Mouse (Mus musculus) brown adipose tissue, adult 24 weeks (tissue): Measurements from ENCODE around the gene Tmem51. TPM values are rescaled to one million over a fixed set of nuclear protein-coding genes. Genes with fewer than 3 reads are reported as not detected.

Experiments
- H3K27ac ChIP-seq: fragments of 200-500 bp; replicated peaks from 2 replicates; pipeline ENCODE4 v1.5.1; 2012; ENCODE audit warnings: low read depth, mild to moderate bottlenecking, low read length
- H3K4me1 ChIP-seq: fragments of 200-500 bp; 2 replicates; pipeline ENCODE4 v1.6.1; 2012; ENCODE audit warnings: low read length, mixed read lengths; ENCODE audit not compliant: control insufficient read depth, insufficient read depth, insufficient read length
- H3K4me3 ChIP-seq: fragments of 200-500 bp; 2 replicates; pipeline ENCODE4 v1.5.1; 2012; ENCODE audit warnings: low read depth, mild to moderate bottlenecking, low read length, moderate library complexity; ENCODE audit not compliant: insufficient read depth
- polyA plus RNA-seq: library from polyadenylated mRNA; stranded (reverse); fragments of >200 nt; gene quantifications from 2 replicates; pipeline ENCODE4 v1.2.4, GENCODE M21; 2012; ENCODE audit not compliant: missing spikeins, insufficient read depth, insufficient read length

Tmem51 gene
- polyA plus RNA-seq: 0.91 and 1.8 TPM in 2 replicates

DNA sequence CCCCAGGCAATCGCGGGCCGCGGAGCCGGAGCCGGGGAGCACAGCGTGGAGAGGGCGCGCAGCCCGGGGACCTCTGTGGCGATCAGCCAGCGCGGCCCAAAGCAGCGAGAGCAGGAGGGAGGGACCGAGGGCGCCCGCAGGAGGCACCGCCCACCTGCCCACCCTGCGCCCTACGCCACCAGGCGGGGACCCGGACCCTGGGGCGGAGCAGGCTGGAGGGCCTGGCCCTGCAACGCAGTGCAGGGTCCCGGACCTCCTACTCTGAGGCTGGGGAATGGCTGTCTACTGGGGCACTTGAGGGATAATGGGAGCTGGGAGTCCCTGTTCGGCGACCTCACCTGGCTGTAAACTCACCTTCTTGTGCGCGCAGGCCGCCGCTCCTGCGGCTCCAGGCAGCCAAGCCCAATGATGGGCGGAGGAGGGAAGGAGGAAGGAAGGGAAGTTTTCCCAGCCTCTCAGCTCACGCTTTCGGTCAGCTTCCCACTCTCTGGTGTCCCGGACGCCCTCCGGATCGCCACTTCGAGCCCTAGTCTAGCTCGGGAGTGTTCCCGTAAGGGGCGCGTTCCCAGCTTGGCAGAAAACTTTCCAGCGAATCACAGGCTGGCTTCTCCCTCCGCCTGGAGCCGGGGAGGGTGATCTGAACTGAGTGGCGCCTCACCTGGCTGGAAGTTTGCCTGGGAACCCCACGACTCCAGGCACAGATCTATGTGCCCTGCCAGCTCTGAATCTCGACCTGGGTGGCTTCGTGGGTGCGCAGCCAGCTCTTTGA, at the start of gene Tmem51:
Tmem51 (minus strand) TSS at position 174 of the 769 bp plus-strand sequence.
- 0 out of 2 replicates have a peak within 1 kb of the TSS, but pooled peaks have one; percentile 11 for H3K27ac ChIP-seq
- H3K4me1 ChIP-seq: peaks cover 4% of the 10 kb centered on the region; the same call in 1 of the 2 replicates

DNA sequence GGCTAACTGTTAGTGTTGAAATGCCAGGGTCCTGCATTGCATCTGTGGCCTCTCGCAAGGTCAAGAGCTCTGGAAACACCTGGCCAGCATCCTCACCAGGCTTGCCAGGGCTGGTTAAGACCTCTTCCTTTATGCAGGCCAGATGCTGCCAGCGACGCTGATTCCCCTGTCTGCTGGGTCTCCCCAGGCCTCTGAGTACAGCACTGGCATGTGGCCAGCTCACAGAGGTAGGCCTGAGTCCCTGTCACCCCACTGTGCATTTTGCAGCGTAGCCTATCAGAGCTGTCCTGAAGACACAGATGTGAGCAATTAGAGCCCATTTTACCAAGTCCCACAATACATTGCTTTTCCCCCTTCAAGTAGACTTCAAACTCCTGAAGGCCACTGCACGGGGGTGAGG, 46.1 kb upstream of the Tmem51 start:
- Histone ChIP-seq H3K4me3 (no peak overlapping the region), H3K27ac (no peak overlapping the region), H3K4me1 (no peaks in the 10 kb centered on the region)

More for the DNA sequence above, at the start of gene Tmem51:
- peak within 1 kb of the TSS; percentile 60 for H3K4me3 ChIP-seq

DNA sequence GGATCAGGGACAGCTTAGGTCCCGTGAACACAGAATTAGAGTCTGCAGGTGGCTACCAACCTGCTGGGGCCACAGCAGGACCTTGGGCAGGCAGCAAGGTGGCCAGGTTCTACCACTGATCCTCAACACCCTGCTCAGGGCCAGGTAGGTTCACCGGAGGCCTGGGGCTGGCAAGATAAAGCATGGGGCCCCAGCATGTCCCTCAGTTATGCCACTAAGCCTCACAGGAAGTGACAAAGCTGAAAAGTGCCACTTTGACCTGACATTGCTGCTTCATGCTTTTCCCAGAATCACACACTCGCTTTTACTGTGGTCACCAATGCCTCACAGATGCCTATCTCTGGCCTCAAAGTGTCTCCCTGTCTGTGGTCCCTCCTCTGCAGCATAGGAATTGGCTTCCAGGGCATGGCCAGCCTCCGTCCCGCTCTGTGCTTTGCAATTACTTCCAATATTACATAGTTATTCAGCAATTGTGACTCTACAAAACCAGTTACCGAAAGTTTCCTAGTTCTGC, 43.2 kb upstream of the Tmem51 start:
- Histone ChIP-seq H3K4me3 (no peak overlapping the region), H3K4me1 (no peaks in the 10 kb centered on the region), H3K27ac (no peak overlapping the region)

DNA sequence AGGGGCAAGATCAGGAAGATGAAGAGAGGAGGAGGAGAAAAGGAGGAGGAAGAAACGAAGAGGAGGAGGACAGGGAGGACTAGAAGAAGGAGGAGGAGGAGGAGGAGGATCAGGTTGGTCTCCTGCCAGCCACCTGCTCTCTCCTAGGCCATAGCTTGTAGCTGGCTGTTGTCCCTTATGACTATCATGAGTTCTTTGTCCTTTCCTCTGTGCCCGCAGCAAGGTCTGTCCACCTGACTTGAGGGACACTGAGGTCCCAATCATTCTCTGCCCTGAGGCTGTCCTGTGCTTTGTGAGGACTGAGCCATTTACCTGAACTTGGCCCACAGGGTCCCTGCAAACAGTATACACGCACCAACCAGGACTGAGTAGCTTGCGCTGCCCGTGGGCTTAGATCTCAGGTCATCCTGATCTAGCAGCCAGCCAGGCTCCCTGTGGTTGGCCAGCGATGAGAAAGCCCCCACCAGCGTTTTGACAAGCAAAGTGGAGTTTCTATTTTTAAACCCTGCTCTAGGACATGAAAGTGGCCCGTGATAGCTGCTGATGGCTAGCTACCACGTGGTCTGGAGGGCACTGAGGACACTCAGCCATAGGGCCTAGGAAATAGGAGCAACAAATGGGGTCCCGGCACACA, 42.7 kb upstream of the Tmem51 start:
- Histone ChIP-seq H3K4me1 (no peaks in the 10 kb centered on the region), H3K27ac (no peak overlapping the region)

DNA sequence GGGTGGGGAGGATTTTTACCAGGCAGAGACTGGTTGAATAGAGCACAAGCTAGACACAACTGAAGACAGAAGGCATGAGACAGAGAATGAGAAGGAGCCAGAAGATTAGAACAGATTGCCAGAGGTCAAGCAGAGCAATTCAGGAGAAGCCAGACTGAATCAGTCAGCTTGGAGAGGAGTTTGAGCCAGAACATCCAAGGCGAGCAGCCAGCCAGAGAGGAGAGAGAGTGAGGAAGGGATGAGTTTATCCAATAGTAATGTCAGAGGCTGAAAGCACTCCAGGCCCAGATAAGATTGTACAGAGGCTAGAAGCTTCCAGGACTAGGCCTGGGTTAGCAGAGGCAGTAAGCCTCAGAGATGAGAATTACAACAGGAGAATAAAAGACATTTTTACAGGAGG, 37.1 kb upstream of the Tmem51 start:
- Histone ChIP-seq H3K4me3 (no peak overlapping the region), H3K4me1 (no peaks in the 10 kb centered on the region), H3K27ac (no peak overlapping the region)

More for the DNA sequence above, 42.7 kb upstream of the Tmem51 start:
- H3K4me3 ChIP-seq: no peak overlapping the region

DNA sequence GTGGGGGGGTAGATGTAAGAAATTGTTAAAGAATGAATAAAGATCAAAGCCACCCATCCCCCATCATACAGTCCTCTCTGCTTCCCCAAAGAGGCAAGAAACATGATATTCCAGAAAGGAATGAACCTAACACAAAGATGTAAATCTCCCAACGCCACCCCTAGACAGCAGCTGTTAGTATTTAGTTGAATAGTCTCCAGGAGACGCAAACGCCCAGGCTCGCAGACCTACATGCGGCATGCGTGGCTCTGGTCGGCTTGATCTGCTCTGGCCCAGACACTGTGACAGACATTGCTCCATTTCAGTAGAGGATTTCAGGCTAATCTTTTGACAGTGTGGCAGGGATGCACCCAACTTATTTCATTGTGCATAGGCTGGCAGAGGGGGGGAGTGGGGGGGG, 34.4 kb upstream of the Tmem51 start:
- Histone ChIP-seq H3K4me3 (no peak overlapping the region), H3K27ac (no peak overlapping the region), H3K4me1 (no peaks in the 10 kb centered on the region)

DNA sequence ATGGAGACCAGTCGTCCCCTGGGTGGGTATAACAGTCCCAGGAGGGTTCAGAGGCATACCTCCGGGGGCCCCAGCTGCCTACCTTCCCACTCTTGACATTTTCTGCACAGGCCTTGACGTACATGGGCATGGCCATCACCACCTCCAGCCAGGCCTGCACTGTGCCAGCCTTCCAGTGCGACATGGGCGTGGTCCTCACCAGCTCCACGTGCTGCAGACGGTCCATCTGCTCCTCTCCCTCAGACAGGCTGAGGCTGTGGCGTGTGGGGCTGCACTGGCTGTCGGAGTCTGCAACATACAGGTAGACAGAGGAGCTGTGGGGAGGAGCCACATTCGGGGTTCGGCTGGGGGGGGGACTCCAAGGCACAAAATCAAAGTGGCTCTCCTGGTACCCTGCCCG, 33.9 kb upstream of the Tmem51 start:
- no peak overlapping the region for H3K27ac ChIP-seq
- H3K4me1 ChIP-seq: no peaks in the 10 kb centered on the region
- H3K4me3 ChIP-seq: no peak overlapping the region

DNA sequence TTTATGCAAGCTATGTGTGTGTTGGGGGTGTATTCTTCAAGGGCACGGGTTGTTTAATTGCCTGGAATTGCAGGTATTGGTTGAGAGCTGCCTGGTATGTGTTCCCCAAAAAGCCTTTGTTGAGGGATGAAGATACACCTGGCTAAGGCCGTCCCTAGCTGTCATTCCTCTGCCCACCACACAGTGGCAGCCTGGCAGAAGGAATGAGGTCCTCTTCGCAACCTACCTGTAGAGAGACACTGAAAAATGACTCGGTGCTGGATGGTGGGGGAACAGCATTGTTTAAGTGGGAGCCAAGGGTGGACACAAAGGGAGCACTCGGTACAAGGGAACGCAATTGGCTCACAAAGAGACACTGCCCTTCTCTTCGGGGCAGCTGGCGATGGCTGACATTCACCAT, 29.2 kb upstream of the Tmem51 start:
- no peaks in the 10 kb centered on the region for H3K4me1 ChIP-seq
- H3K27ac ChIP-seq: no peak overlapping the region
- H3K4me3 ChIP-seq: no peak overlapping the region

DNA sequence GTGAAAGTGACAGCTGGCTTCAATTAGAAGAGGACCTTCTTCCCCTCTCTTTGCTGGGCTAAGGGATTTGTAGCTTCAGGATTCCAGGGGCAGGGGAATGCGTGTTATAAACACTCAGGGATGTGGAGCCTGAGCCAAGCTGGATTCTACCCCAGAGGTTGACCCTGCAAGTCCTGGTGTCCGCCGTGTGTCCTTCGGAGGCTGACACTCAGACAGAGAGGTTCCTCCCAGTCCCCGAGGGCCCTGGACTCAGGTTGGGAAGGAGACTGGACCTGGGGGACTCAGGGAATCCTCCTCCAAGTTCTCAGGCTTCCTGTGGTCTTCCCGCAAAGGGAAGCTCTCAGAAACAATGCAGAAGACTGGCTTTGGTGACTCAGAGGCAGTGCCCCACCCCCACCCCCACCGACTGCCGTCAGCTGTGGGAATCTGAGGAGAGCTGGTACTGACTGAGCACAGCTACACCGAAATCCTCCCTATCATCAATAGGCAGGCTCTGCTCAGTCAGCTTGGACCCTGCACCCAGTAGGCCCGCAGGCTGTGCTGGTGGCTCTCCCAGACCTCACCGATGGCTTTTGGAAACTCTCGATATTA, 19.1 kb upstream of the Tmem51 start:
- Histone ChIP-seq H3K4me3 (no peak overlapping the region), H3K4me1 (no peaks in the 10 kb centered on the region), H3K27ac (no peak overlapping the region)

DNA sequence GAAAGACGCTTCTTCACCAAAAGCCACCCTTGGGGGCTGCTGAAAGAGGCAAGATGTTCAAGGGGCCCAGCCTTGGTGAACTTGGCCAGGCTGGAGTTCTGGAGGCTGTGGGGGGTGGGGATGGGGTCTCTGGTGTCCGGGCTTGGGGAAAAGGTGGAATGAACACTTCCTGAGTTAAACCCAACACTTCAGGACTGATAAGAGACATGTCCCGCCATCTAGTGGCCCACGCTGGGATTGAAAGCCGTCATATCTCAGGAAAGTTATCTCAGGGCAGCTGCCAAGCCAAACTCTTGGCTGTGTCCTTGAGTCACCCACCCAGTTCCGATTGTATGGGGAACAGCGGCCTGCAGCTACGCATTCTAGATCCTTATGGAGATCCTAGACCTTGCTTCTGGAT, 14.2 kb upstream of the Tmem51 start:
- Histone ChIP-seq H3K27ac (no peak overlapping the region), H3K4me1 (peaks cover 3% of the 10 kb centered on the region), H3K4me3 (no peak overlapping the region)

DNA sequence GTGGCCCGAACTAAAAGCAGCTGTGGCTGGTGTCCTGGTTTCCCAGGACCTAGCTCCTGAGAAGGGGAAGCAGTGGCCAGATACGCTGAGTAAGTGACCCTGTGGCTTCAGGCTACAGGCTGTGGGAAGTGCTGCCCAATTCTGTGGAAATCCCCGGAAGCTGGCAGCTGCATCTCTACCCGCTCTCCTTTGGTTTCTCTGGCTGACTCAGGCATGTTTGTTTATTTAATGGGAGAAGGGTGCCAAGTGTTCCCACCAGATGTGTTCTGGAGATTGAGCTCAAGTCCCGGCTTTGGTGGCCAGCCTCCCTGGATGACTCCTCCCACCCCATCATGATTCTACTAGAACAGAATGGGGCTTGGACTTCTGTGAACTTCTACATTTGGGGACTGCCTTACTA, 13.8 kb upstream of the Tmem51 start:
- H3K4me3 ChIP-seq: no peak overlapping the region
- peak overlapping the region; percentile 61 for H3K27ac ChIP-seq
- peaks cover 3% of the 10 kb centered on the region for H3K4me1 ChIP-seq

DNA sequence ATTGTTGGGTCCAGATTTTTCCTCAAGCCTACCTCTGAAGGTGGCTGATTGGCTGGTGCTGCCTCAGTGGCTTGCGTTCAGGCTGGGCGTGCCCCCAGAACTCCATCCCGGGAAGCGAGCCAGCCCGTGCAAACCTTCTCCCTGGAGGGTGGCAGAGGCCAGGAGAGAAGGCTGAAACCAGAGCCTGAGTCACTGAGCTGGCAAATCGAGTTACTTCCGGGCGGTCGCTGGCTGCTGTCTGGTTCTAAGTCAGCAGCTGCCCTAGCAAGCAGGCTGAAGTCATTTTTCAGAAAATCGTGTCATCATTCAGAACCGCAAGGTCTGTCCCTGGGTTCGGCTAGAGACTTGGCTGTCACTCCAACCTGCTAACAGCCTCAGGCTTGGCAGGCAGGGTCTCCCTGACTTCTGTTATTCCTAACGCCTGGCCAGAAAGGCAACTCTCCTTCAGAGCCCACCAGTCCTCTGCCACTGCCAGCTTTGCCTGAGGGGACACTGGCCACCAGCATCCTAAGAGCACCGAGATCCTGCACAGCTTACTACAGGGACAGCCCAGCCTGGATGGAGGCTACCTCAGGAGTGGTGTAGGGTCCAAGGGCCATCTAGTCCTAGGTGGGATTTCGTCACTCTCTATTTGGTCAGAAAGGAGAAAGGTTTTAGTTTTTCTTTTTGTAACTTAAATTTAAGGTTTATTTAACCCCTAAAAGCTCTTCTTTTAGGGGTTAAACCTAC, 11.6 kb upstream of the Tmem51 start:
- no peak overlapping the region for H3K27ac ChIP-seq
- H3K4me3 ChIP-seq: no peak overlapping the region
- peaks cover 3% of the 10 kb centered on the region for H3K4me1 ChIP-seq

DNA sequence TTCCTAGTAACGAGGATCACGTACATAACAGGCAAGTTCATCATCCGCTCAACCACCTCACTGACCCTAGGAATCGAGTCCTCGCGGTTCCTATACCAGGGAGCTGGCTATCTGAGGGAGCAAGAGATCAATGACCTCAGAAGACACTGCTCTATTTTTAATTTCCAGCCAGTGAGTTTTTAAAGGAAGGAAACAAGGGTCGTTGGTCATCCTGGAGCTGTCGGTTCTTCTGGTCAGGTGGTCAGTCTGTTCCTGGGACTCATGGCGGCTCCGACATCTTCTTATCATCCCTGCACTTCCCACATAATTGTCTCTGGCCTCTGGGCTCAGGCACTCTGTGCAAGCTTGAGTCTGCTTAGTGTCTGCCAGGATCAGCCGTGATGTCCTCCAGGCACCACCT, 10.3 kb upstream of the Tmem51 start:
- H3K4me3 ChIP-seq: no peak overlapping the region
- H3K27ac ChIP-seq: no peak overlapping the region
- peaks cover 3% of the 10 kb centered on the region for H3K4me1 ChIP-seq

DNA sequence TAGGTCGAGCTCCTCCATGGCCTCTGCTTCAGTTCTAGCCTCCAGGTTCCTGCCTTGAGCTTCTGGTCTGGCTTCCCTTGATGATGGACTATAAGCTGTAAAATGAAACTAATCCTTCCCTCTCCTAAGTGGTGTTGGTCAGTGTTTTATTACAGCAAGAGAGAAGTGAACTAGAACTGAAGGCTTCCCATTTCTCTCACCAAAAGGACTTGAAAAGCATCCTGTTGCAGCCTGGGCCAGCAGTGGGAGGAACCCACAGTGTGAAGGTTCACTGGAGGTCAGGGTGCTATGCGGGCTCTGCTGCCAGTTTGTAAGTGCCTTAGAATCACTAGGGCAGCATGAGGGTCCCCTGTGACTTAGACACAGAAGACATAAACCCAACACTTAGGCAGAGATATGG, 7.0 kb upstream of the Tmem51 start:
- Histone ChIP-seq H3K27ac (no peak overlapping the region), H3K4me1 (peaks cover 3% of the 10 kb centered on the region; the same call in 1 of the 2 replicates), H3K4me3 (no peak overlapping the region)

DNA sequence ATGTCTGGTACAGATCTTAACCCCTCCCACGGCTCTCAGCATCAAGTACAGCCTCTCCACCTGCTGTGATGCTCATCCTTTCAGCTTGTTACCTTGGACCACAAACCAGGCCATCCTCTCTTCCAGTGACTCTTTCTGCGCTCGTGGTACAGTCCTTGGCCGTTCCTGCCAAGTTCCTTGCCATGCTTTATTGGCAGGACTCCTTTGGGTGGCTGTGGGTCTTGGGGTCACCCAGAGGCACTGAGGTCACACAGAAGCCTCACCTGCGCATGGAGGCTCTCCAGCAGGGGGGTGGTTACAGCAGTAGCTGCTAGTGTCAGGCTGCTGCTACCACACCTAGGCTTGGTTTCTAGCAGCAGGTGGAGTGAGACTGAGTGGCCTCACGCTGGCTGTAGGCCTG, 5.9 kb upstream of the Tmem51 start:
- Histone ChIP-seq H3K27ac (no peak overlapping the region), H3K4me1 (no peaks in the 10 kb centered on the region), H3K4me3 (no peak overlapping the region)
